Mouse (Mus musculus) lung, postnatal 0 days (tissue): ENCODE results near the gene Higd1c. TPM values are rescaled to one million over a fixed set of nuclear protein-coding genes. Genes with fewer than 3 reads are reported as not detected.

ENCODE experiments used
- ATAC-seq: fragments of 200-750 bp; cut with Nextera tagmentation; 2 replicates; pipeline ENCODE4 v1.8.0; 2017; ENCODE audit warnings: moderate library complexity
- DNase-seq: peaks from one replicate; pipeline ENCODE4 v3.0.0-alpha.2; 2016; ENCODE audit warnings: low spot score
- H3K27ac ChIP-seq: fragments of 300-500 bp; sonication (generic); 2 replicates; pipeline ENCODE4 v1.5.1; 2014; ENCODE audit warnings: antibody characterized with exemption, mild to moderate bottlenecking, low read length, mixed read lengths
- H3K27me3 ChIP-seq: fragments of 300-500 bp; sonication (generic); replicated peaks from 2 replicates; pipeline ENCODE4 v1.6.1; 2014; ENCODE audit warnings: low read length, mixed read lengths; ENCODE audit not compliant: insufficient read depth
- H3K36me3 ChIP-seq: fragments of 300-500 bp; sonication (generic); 2 replicates; pipeline ENCODE4 v1.6.1; 2014; ENCODE audit warnings: low read length, mixed read lengths; ENCODE audit not compliant: insufficient read depth
- H3K4me1 ChIP-seq: fragments of 300-500 bp; sonication (generic); 2 replicates; pipeline ENCODE4 v1.6.1; 2014; ENCODE audit warnings: antibody characterized with exemption, low read depth, low read length, mixed read lengths; ENCODE audit not compliant: insufficient read depth
- H3K4me2 ChIP-seq: fragments of 300-500 bp; sonication (generic); replicated peaks from 2 replicates; pipeline ENCODE4 v1.6.1; 2014; ENCODE audit warnings: low read depth, mild to moderate bottlenecking, low read length, moderate library complexity, mixed read lengths
- H3K4me3 ChIP-seq: fragments of 300-500 bp; sonication (generic); 2 replicates; pipeline ENCODE4 v1.5.1; 2014; ENCODE audit warnings: low read depth, low read length
- H3K9ac ChIP-seq: fragments of 300-500 bp; sonication (generic); replicated peaks from 2 replicates; pipeline ENCODE4 v1.6.1; 2014; ENCODE audit warnings: low read depth, mild to moderate bottlenecking
- H3K9me3 ChIP-seq: fragments of 300-500 bp; sonication (generic); 2 replicates; pipeline ENCODE4 v1.6.1; 2016; ENCODE audit warnings: low read length, mixed read lengths
- CTCF ChIP-seq: IDR thresholded peaks from 2 replicates; pipeline ENCODE4 v1.5.1; 2016; ENCODE audit warnings: antibody characterized with exemption, mild to moderate bottlenecking
- EP300 ChIP-seq: IDR thresholded peaks from 2 replicates; pipeline ENCODE4 v1.6.1; 2016; ENCODE audit warnings: antibody characterized with exemption, mild to moderate bottlenecking, control low read depth
- WGBS: fragments of 180-500 bp; shearing (Covaris S2); extraction: QIAGEN DNeasy Blood & Tissue Kit; methylation state at CpG from one replicate; pipeline ENCODE4 v1.1.7; 2014; 5-methylcytosine and 5-hydroxymethylcytosine counted together
- polyA plus RNA-seq: library from polyadenylated mRNA; unstranded; fragments of >200 nt; fragmentation: Nextera tagmentation; extraction: Ambion mirVana; gene quantifications from 2 replicates; pipeline ENCODE4 v1.2.1, GENCODE M21; 2015

The Higd1c gene
- polyA plus RNA-seq, 1 experiment from 2014 or later, result not detected

DNA sequence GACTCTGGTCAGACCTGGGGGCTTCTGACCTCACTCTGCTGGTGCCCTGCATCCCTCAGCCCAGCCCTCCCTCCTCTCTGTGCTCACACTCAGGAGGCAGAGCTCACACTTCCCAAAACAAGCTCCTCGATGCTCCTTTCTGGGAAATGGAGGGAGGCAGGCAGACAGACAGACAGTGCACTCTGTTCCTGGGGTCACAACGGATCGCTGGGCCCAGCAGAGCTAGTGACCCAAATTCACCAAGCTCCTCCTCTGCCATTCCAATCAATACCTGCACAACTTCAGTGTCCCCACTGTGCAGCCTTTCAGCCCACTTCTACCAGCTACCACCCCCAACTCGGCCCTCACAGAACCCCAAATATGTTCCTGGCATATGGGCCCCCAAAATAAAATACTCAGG is 37.5 kb downstream of the Higd1c start:
- H3K4me1 ChIP-seq, result no peaks in the 10 kb centered on the region
- TF ChIP-seq EP300 (no peak), CTCF (no peak)
- H3K27me3 ChIP-seq, result no peaks in the 10 kb centered on the region
- H3K4me2 ChIP-seq, result no peak overlapping the region
- ATAC-seq (no peak), DNase-seq (no peak)
- H3K9me3 ChIP-seq, result no peaks in the 10 kb centered on the region
- H3K36me3 ChIP-seq, result peaks cover 38% of the 10 kb centered on the region; the same call in 1 of the 2 replicates
- 90% methylated on average over 4 of the region's 4 CpGs for WGBS
- H3K9ac ChIP-seq, result no peak overlapping the region
- H3K27ac ChIP-seq, result no peak overlapping the region
- H3K4me3 ChIP-seq, result no peak overlapping the region

DNA sequence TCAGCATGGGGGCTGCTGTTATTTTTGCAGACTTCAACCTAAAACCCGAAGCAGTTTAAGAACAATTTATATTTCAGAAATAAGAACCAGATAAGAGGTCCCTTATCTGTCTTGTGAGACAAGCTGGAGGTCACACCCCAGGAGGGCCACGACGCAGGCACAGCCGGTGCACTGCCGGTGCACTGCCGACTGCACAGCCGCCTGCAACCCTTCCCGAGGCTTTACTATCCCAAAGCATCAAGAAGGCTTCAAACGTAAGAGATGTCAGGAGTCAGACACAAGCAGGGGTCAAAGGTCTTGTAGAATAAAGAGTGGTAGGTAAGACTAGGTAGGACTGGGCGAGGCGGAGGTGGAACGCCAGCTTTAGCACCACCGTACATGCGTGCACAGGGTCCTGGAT is 38.0 kb downstream of the Higd1c start:
- no peak overlapping the region for H3K4me3 ChIP-seq
- no peaks in the 10 kb centered on the region for H3K4me1 ChIP-seq
- peaks cover 37% of the 10 kb centered on the region; the same call in 1 of the 2 replicates for H3K36me3 ChIP-seq
- no peak overlapping the region for H3K27ac ChIP-seq
- DNase-seq (no peak), ATAC-seq (no peak)
- no peaks in the 10 kb centered on the region for H3K9me3 ChIP-seq
- no peak overlapping the region for H3K9ac ChIP-seq
- H3K27me3 ChIP-seq, result no peaks in the 10 kb centered on the region
- WGBS, result 78% methylated on average over 14 of the region's 14 CpGs
- H3K4me2 ChIP-seq, result no peak overlapping the region
- TF ChIP-seq CTCF, result no peak
- TF ChIP-seq EP300, result no peak

DNA sequence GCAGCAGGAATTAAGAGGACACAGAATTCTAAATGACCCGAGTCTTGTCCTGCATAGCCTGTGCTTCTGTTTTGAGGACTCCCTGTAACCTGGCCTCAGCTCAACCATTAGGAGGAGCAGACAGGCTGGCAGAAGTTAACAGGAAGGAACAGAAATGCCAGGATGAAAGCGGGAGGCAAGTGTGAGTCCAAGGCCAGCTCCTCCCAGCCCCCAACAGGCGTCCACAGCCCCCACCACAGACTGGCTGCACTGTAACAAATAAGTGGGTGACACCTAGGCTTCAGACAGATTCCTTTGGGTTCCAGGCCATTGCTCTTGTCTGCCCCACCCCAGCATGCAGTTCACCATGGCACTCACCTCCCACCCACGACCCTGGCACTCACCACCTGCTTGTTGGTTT is 38.5 kb downstream of the Higd1c start:
- ATAC-seq (no peak), DNase-seq (no peak)
- WGBS, result 71% methylated on average over 4 of the region's 4 CpGs
- Histone ChIP-seq H3K4me1 (no peaks in the 10 kb centered on the region), H3K9me3 (no peaks in the 10 kb centered on the region), H3K36me3 (peaks cover 35% of the 10 kb centered on the region; the same call in 1 of the 2 replicates), H3K27ac (no peak overlapping the region), H3K27me3 (no peaks in the 10 kb centered on the region), H3K9ac (no peak overlapping the region), H3K4me3 (no peak overlapping the region), H3K4me2 (no peak overlapping the region)
- no peak for TF ChIP-seq EP300
- no peak for TF ChIP-seq CTCF

DNA sequence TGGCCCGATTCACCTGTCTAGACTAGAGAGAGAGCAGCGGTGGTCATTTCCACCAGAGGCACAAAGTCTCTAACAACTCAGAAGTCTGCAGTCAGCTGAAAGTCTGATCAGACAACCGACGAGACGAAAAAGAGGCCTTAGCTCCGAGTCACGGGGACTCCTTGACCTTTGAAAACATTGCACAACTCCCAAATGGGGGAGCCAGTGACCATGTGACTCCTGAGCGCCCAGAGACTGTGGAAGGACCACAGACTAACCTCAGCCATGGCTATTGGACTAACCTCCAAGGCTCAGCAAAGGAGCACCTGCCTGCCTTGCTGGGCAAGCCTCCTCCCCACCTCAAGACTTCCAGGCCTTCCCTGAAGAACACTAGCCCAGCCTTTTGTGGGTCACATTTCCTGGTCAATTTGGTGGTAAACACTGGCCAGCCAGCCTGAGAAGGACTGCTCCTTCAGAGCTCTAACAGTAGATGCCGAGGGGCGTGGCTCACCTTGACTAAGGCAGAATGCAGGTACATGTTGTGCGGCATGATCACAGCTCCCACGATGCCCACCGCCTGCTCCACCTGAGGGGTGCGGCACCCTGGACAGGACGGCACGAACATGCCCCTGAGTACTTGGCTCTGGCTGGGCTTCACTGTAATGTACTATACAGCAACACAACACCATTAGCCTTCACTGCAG is 39.1 kb downstream of the Higd1c start:
- Histone ChIP-seq H3K27me3 (no peaks in the 10 kb centered on the region), H3K27ac (peak overlapping the region; percentile 6; the same call in 1 of the 2 replicates), H3K36me3 (peaks cover 30% of the 10 kb centered on the region; the same call in 1 of the 2 replicates), H3K9me3 (no peaks in the 10 kb centered on the region), H3K4me2 (no peak overlapping the region), H3K4me3 (no peak overlapping the region), H3K9ac (no peak overlapping the region), H3K4me1 (no peaks in the 10 kb centered on the region)
- 82% methylated on average over 16 of the region's 16 CpGs for WGBS
- DNase-seq (no peak), ATAC-seq (peak; percentile 54)
- TF ChIP-seq EP300 (no peak), CTCF (no peak)

DNA sequence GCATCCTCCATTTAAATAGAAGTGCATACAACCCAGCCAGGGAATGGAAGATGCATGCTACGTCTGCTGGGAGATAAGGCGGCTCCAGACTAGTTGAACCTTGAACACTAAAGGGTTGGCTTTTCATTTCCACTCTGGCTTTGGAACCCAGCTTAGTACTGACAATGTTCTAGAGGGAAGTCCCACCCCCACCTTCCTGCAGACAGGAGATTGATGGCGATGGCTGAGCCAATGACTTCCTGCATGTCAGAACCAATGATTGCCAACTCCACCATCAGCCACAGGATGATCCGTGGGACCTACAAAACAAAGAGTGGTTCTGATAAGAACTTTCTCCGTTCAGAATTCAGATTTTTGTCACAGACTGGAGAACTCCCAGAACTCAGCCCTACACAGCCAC is 41.7 kb downstream of the Higd1c start:
- Histone ChIP-seq H3K4me3 (no peak overlapping the region), H3K27ac (no peak overlapping the region), H3K36me3 (peaks cover 13% of the 10 kb centered on the region; the same call in 1 of the 2 replicates), H3K9ac (no peak overlapping the region), H3K27me3 (no peaks in the 10 kb centered on the region), H3K4me1 (no peaks in the 10 kb centered on the region), H3K9me3 (no peaks in the 10 kb centered on the region), H3K4me2 (no peak overlapping the region)
- 59% methylated on average over 5 of the region's 5 CpGs for WGBS
- no peak for DNase-seq
- TF ChIP-seq CTCF (no peak), EP300 (no peak)
- ATAC-seq, result no peak

DNA sequence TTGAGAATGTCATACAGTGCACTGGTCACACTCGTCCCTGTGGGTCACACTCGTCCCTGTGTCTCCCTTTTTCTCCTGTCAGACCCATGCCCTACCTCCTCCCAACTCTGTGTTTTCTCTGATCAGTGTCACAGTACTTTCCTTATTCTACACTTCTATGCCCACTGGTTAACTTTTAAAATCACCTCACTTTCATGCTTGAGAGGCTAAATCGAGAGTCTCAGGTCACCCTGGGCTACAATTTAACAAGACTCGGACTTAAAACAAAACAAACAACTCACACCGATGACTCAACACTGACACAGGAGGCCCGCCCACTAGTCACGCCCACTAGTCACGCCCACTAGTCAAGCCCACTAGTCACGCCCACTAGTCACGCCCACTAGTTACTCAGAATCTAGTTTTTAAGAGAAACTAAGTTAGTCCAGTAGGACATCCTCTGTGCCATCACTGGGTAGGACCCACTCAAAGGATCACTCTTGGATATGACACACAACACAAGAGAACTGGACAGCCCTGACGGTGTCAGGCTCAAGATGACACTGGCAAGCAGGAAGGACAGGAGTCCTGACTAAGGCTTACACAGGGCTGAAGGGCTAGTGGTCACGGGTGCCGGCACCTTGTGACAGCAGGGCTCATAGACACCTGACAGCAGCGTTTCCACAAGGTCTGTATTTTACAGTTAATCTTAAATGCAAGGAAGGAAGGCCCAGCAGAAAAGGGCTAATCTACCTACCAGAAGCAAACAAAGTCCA is 46.8 kb downstream of the Higd1c start:
- peak; percentile 85 for ATAC-seq
- peak; percentile 88 for DNase-seq
- no peak overlapping the region for H3K4me2 ChIP-seq
- no peak overlapping the region for H3K4me3 ChIP-seq
- peaks cover 3% of the 10 kb centered on the region; the same call in 1 of the 2 replicates for H3K36me3 ChIP-seq
- H3K9ac ChIP-seq, result no peak overlapping the region
- H3K27me3 ChIP-seq, result no peaks in the 10 kb centered on the region
- TF ChIP-seq EP300 (no peak), CTCF (no peak)
- H3K4me1 ChIP-seq, result no peaks in the 10 kb centered on the region
- 44% methylated on average over 14 of the region's 14 CpGs for WGBS
- no peaks in the 10 kb centered on the region for H3K9me3 ChIP-seq
- H3K27ac ChIP-seq, result 0 out of 2 replicates have a peak overlapping the region, but pooled peaks have one; percentile 20
